Mouse (Mus musculus): Measurements from ENCODE around the gene AC140267.1.

Gene AC140267.1

GRCm38 (mm10) chr15:80235535-80235934 is at the start of gene AC140267.1:
AC140267.1 (plus strand) TSS chr15:80235835.
- peaks cover 9% of the 10 kb centered on the region for H3K36me3 ChIP-seq (ENCODE audit: control insufficient read depth, insufficient read depth, low read length, poor library complexity, severe bottlenecking)
- no peak for DNase-seq (ENCODE audit: low read depth, low spot score)
- no peaks in the 10 kb centered on the region for H3K27me3 ChIP-seq (ENCODE audit: control insufficient read depth, insufficient read depth, low read length, poor library complexity, severe bottlenecking)

DNA sequence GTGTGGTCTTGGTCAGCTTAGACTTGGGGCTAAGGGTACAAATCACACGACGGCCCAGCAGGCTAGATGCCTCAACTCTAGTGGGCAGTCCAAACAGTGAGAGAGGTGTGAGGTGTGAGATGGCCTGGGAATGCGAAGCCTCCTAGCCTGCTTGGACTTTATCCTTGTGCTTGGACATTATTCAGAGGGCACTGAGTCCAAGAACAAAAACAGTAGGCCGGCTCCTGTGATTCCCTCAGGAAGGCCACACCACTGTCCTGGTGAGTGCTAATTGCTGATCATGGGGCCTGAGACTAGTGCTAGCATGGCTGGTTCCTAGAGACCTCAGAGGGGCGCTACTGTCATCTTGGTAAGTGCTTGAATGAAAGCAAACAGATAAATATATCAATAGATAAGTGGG is 46.7 kb upstream of the AC140267.1 start:
- no peak for DNase-seq (ENCODE audit: low read depth, low spot score)
- H3K27me3 ChIP-seq (ENCODE audit: control insufficient read depth, insufficient read depth, low read length, poor library complexity, severe bottlenecking): no peaks in the 10 kb centered on the region

GRCm38 (mm10) chr15:80190075-80190474 is 45.6 kb upstream of the AC140267.1 start:
- no peaks in the 10 kb centered on the region for H3K36me3 ChIP-seq (ENCODE audit: control insufficient read depth, insufficient read depth, low read length, poor library complexity, severe bottlenecking)
- no peak for DNase-seq (ENCODE audit: low read depth, low spot score)
- no peaks in the 10 kb centered on the region for H3K27me3 ChIP-seq (ENCODE audit: control insufficient read depth, insufficient read depth, low read length, poor library complexity, severe bottlenecking)

More for the DNA sequence above, 46.7 kb upstream of the AC140267.1 start:
- no peaks in the 10 kb centered on the region for H3K36me3 ChIP-seq (ENCODE audit: control insufficient read depth, insufficient read depth, low read length, poor library complexity, severe bottlenecking)

GRCm38 (mm10) chr15:80191585-80192245 is 43.9 kb upstream of the AC140267.1 start:
- DNase-seq (ENCODE audit: low read depth, low spot score): no peak
- Histone ChIP-seq H3K27me3 (ENCODE audit: control insufficient read depth, insufficient read depth, low read length, poor library complexity, severe bottlenecking) (no peaks in the 10 kb centered on the region), H3K36me3 (ENCODE audit: control insufficient read depth, insufficient read depth, low read length, poor library complexity, severe bottlenecking) (no peaks in the 10 kb centered on the region)

DNA sequence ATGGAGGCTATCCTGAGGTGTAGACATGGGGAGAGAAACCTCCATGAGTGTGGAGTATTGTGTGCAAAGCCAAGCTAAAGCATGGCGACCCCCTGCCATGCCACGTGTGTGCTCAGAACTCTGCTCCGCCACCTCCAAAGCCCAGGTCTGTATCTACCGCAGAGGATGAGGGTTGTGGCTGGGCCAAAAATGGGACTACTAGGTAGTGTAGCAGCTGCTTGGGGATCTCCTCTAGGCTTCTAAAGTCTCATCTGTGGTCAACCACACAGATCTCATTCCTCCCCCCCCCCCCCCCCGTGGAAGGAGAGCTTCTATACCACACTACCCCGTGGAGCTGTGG is 43.4 kb upstream of the AC140267.1 start:
- no peak for DNase-seq (ENCODE audit: low read depth, low spot score)
- Histone ChIP-seq H3K36me3 (ENCODE audit: control insufficient read depth, insufficient read depth, low read length, poor library complexity, severe bottlenecking) (no peaks in the 10 kb centered on the region), H3K27me3 (ENCODE audit: control insufficient read depth, insufficient read depth, low read length, poor library complexity, severe bottlenecking) (no peaks in the 10 kb centered on the region)

- DNase-seq (ENCODE audit: low read depth, low spot score): no peak
- Histone ChIP-seq H3K36me3 (ENCODE audit: control insufficient read depth, insufficient read depth, low read length, poor library complexity, severe bottlenecking) (no peaks in the 10 kb centered on the region), H3K27me3 (ENCODE audit: control insufficient read depth, insufficient read depth, low read length, poor library complexity, severe bottlenecking) (no peaks in the 10 kb centered on the region)
Observed at GRCm38 (mm10) chr15:80192847-80193246, 42.8 kb upstream of the AC140267.1 start.

GRCm38 (mm10) chr15:80199556-80199955 is 36.1 kb upstream of the AC140267.1 start:
- DNase-seq (ENCODE audit: low read depth, low spot score): no peak
- no peaks in the 10 kb centered on the region for H3K27me3 ChIP-seq (ENCODE audit: control insufficient read depth, insufficient read depth, low read length, poor library complexity, severe bottlenecking)
- H3K36me3 ChIP-seq (ENCODE audit: control insufficient read depth, insufficient read depth, low read length, poor library complexity, severe bottlenecking): no peaks in the 10 kb centered on the region

GRCm38 (mm10) chr15:80202111-80202775 is 33.4 kb upstream of the AC140267.1 start:
- DNase-seq (ENCODE audit: low read depth, low spot score): no peak
- H3K27me3 ChIP-seq (ENCODE audit: control insufficient read depth, insufficient read depth, low read length, poor library complexity, severe bottlenecking): no peaks in the 10 kb centered on the region
- H3K36me3 ChIP-seq (ENCODE audit: control insufficient read depth, insufficient read depth, low read length, poor library complexity, severe bottlenecking): no peaks in the 10 kb centered on the region

GRCm38 (mm10) chr15:80203406-80203805 is 32.2 kb upstream of the AC140267.1 start:
- Histone ChIP-seq H3K36me3 (ENCODE audit: control insufficient read depth, insufficient read depth, low read length, poor library complexity, severe bottlenecking) (no peaks in the 10 kb centered on the region), H3K27me3 (ENCODE audit: control insufficient read depth, insufficient read depth, low read length, poor library complexity, severe bottlenecking) (no peaks in the 10 kb centered on the region)
- peak; percentile 63 for DNase-seq (ENCODE audit: low read depth, low spot score)

GRCm38 (mm10) chr15:80206057-80206565 is 29.5 kb upstream of the AC140267.1 start:
- no peak for DNase-seq (ENCODE audit: low read depth, low spot score)
- H3K27me3 ChIP-seq (ENCODE audit: control insufficient read depth, insufficient read depth, low read length, poor library complexity, severe bottlenecking): no peaks in the 10 kb centered on the region
- H3K36me3 ChIP-seq (ENCODE audit: control insufficient read depth, insufficient read depth, low read length, poor library complexity, severe bottlenecking): no peaks in the 10 kb centered on the region

DNA sequence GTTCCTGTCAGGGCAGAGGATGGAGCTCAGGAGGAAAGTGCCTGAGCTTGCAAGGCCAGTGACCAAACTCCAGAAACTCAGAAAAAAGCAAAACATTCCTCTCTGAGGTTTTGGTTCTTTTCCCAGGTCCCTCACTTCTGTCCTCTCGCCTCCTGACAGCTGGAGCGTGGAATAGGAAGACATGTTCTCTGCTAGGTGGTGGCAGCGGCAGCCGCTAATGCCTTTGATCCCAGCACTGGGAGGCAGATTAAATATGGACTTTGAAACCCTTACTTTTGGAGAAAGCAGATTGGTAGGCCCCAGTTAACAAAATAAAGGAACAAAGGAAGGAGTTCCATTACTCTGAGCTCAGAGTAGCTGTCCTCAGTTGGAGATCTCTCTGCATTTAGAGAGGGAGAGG is 27.2 kb upstream of the AC140267.1 start:
- no peak for DNase-seq (ENCODE audit: low read depth, low spot score)
- no peaks in the 10 kb centered on the region for H3K36me3 ChIP-seq (ENCODE audit: control insufficient read depth, insufficient read depth, low read length, poor library complexity, severe bottlenecking)
- H3K27me3 ChIP-seq (ENCODE audit: control insufficient read depth, insufficient read depth, low read length, poor library complexity, severe bottlenecking): no peaks in the 10 kb centered on the region

DNA sequence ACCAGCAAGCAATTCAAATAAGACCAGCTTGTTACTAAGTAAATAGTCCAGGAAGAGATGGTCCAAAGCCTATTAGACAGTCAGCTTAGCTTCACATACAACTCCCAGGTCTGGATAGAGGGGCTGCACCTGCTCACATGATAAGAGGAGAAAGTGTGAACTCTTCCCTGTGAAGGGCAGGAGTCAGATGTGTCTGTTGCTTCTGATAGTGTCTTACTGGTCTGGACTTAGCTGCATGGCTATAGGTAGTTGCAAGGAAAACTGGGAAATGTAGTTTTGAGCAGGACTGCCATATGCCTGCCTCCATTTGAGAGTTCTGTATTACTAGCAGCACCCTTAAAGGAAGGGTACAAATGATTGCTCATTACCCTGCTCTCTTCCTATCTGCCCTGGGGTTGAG is 21.9 kb upstream of the AC140267.1 start:
- Histone ChIP-seq H3K27me3 (ENCODE audit: control insufficient read depth, insufficient read depth, low read length, poor library complexity, severe bottlenecking) (no peaks in the 10 kb centered on the region), H3K36me3 (ENCODE audit: control insufficient read depth, insufficient read depth, low read length, poor library complexity, severe bottlenecking) (no peaks in the 10 kb centered on the region)
- no peak for DNase-seq (ENCODE audit: low read depth, low spot score)

GRCm38 (mm10) chr15:80215716-80216479 is 19.7 kb upstream of the AC140267.1 start:
- Histone ChIP-seq H3K27me3 (ENCODE audit: control insufficient read depth, insufficient read depth, low read length, poor library complexity, severe bottlenecking) (no peaks in the 10 kb centered on the region), H3K36me3 (ENCODE audit: control insufficient read depth, insufficient read depth, low read length, poor library complexity, severe bottlenecking) (no peaks in the 10 kb centered on the region)
- peak; percentile 68 for DNase-seq (ENCODE audit: low read depth, low spot score)

GRCm38 (mm10) chr15:80216480-80216820 is 19.2 kb upstream of the AC140267.1 start:
- no peak for DNase-seq (ENCODE audit: low read depth, low spot score)
- Histone ChIP-seq H3K36me3 (ENCODE audit: control insufficient read depth, insufficient read depth, low read length, poor library complexity, severe bottlenecking) (no peaks in the 10 kb centered on the region), H3K27me3 (ENCODE audit: control insufficient read depth, insufficient read depth, low read length, poor library complexity, severe bottlenecking) (no peaks in the 10 kb centered on the region)

GRCm38 (mm10) chr15:80217476-80217875 is 18.2 kb upstream of the AC140267.1 start:
- DNase-seq (ENCODE audit: low read depth, low spot score): no peak
- Histone ChIP-seq H3K27me3 (ENCODE audit: control insufficient read depth, insufficient read depth, low read length, poor library complexity, severe bottlenecking) (no peaks in the 10 kb centered on the region), H3K36me3 (ENCODE audit: control insufficient read depth, insufficient read depth, low read length, poor library complexity, severe bottlenecking) (no peaks in the 10 kb centered on the region)
